Mouse (Mus musculus): ENCODE results near the gene Fam214a. TPM values are rescaled to one million over a fixed set of nuclear protein-coding genes. Genes with fewer than 3 reads are reported as not detected.

Fam214a gene
- polyA plus RNA-seq, 1 experiment: 18.3 TPM

DNA sequence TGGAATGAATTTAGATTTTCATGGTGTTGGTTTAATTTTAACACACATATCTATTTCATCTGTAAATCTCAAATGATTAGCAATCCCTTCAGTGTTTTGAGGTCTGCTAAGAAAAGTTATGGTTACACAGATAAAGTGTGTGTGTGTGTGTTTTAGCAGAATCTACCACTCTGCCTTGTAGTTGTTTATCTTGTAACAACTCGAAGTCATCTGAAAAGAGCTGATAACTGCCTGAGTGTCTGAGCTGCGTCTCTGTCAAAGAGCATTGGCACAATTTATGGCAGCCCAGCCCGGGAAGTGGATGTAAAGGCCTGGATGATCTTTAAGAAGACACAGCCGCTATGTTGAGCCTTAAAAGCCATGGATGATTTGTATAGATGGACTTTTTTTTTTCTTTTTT lies 13.5 kb downstream of the Fam214a start:
- Histone ChIP-seq H3K4me3 (ENCODE audit: insufficient read depth, low read length) (no peak overlapping the region), H3K27ac (ENCODE audit: insufficient read depth, low read length) (no peak overlapping the region), H3K4me1 (ENCODE audit: control insufficient read depth, insufficient read depth, low read length) (no peaks in the 10 kb centered on the region)
- TF ChIP-seq POLR2A (IDR thresholded peaks at IDR 0.05; ENCODE audit: low read depth, low read length) (no peak), CTCF (IDR thresholded peaks at IDR 0.05; ENCODE audit: borderline replicate concordance, insufficient read depth, low read length) (no peak)

DNA sequence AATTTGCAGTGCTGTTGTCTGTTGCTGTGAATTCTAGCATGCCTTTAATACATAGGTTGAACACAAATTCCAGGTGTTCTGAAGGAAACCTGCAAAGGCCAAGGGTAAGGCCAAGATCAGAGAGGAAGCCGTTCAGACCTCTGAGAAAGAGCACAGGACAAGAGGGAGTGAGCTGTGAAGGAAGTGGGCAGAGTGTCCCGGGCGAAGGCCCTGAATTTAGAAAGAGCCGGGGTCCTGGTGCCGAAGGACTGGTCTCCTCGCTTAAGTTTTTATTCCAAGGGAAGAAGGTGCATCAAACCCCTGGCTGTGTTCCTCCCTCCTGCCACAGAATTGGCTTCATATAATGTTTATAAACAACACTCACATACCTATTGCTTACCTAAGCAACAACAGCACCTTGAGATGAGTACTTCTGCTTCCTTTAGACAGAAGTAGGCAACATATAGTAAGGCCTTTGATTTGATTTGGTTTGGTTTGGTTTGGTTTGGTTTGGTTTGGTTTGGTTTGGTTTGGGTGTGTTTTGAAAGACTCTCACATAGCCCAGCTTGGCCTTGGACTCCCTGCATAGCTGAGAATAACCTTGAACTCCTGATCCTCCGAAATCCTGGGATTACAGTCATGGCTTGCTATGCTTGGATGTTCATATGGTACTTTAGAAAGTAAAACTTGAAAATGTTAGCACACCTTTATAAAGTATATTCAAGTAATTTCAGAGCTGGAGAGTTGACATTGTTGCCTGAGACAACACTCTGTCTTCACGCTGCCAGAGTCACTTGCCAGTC lies 16.2 kb downstream of the Fam214a start:
- Histone ChIP-seq H3K4me1 (ENCODE audit: control insufficient read depth, insufficient read depth, low read length) (no peaks in the 10 kb centered on the region), H3K27ac (ENCODE audit: insufficient read depth, low read length) (no peak overlapping the region), H3K4me3 (ENCODE audit: insufficient read depth, low read length) (no peak overlapping the region)
- no peak for TF ChIP-seq CTCF (IDR thresholded peaks at IDR 0.05; ENCODE audit: borderline replicate concordance, insufficient read depth, low read length)
- no peak for TF ChIP-seq POLR2A (IDR thresholded peaks at IDR 0.05; ENCODE audit: low read depth, low read length)

DNA sequence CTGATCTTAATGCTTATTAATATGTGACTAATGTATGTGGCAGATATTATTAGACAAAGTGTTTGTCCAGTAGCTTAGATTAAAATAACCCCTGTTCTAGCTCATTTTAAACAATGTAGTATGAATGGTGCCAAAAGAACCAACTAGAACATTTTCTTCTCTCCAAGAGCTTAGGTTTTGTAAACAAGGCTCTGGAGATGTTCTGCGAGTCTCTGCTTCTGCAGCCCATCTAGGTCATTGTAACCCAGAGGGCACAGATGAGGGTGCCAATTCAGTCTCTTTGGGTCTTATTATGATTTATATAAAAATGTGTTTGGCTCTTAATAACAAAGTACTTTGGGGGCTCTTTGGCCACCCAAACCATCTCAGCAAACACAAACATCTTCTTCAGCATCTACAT lies 17.9 kb downstream of the Fam214a start:
- peaks cover 7% of the 10 kb centered on the region; the same call in 1 of the 2 replicates for H3K4me1 ChIP-seq (ENCODE audit: control insufficient read depth, insufficient read depth, low read length)
- TF ChIP-seq CTCF (IDR thresholded peaks at IDR 0.05; ENCODE audit: borderline replicate concordance, insufficient read depth, low read length) (no peak), POLR2A (IDR thresholded peaks at IDR 0.05; ENCODE audit: low read depth, low read length) (no peak)
- no peak overlapping the region for H3K4me3 ChIP-seq (ENCODE audit: insufficient read depth, low read length)
- no peak overlapping the region for H3K27ac ChIP-seq (ENCODE audit: insufficient read depth, low read length)

DNA sequence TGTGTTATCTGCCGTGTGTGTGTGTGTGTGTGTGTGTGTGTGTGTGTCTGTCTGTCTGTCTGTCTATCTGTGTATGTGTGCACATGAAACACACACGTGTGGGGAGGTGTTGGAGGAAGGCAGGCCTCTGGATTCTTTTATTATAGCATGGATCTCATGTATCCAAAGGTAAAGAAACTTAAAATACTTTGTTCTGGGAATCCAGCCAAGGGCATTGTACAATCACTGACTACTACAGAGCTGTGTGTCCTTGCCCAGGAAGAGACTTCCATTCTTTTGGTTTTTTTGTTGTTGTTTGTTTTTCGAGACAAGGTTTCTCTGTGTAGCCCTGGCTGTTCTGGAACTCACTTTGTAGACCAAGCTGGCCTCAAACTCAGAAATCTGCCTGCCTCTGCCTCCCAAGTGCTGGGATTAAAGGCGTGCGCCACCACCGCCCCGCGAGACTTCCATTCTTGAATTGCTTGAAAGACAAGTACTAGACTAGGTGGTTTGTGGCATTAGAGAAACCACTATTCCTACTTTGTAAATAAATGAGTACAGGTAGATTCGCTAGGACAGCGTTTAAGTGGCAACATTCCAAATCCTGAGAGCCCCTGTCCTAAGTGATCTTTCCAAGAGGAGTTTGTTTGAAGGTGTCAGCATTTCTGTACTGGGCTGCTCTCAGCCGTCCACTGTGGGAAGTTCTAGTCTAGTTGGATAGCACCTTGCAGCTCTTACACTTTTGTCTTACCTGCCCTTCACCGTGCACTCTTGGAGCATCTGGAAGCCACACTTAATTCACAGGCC lies 18.7 kb downstream of the Fam214a start:
- no peak overlapping the region for H3K27ac ChIP-seq (ENCODE audit: insufficient read depth, low read length)
- no peak for TF ChIP-seq CTCF (IDR thresholded peaks at IDR 0.05; ENCODE audit: borderline replicate concordance, insufficient read depth, low read length)
- TF ChIP-seq POLR2A (IDR thresholded peaks at IDR 0.05; ENCODE audit: low read depth, low read length): no peak

DNA sequence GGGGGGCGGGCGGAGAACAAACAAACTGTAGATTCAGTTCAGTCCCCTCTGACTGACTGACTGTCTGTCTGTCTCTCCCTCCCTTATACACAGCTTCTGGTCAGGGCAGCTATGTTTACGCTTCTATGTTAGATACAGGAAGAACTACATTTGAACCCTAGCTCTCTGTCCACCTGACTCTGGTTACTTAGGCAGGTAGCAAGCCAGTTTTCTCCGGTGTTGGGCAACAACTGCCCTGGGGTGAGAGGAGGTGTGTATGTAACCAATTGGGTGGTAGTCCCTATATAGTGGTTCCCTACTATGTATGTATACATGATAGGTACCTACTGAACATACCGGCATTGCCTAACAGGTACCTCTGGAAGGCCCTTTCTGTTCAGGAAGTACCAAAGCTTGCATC lies 20.1 kb downstream of the Fam214a start:
- Histone ChIP-seq H3K4me1 (ENCODE audit: control insufficient read depth, insufficient read depth, low read length) (peaks cover 7% of the 10 kb centered on the region; the same call in 1 of the 2 replicates), H3K4me3 (ENCODE audit: insufficient read depth, low read length) (no peak overlapping the region), H3K27ac (ENCODE audit: insufficient read depth, low read length) (no peak overlapping the region)
- TF ChIP-seq CTCF (IDR thresholded peaks at IDR 0.05; ENCODE audit: borderline replicate concordance, insufficient read depth, low read length): no peak
- no peak for TF ChIP-seq POLR2A (IDR thresholded peaks at IDR 0.05; ENCODE audit: low read depth, low read length)

More for the DNA sequence above, 18.7 kb downstream of the Fam214a start:
- Histone ChIP-seq H3K4me1 (ENCODE audit: control insufficient read depth, insufficient read depth, low read length) (peaks cover 7% of the 10 kb centered on the region; the same call in 1 of the 2 replicates), H3K4me3 (ENCODE audit: insufficient read depth, low read length) (no peak overlapping the region)

DNA sequence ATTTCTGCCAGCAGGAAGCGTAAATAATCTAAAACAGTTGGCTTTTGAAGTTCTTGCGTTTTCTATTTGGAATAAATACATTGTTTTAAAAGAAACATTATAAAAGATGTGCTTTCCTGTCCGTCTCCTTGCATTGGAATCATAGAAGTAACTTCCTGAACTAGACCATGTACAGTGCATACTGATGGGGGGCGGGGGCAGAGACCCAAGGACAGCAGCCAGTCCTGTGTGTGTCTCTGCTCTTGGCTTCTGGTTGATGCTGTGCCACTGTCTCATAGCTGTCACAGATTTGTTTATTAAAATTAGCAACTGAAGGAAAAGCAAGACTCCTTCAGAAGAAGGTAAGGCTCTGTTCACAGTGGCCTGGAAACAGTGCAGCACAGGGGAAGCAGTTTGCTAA lies 20.5 kb downstream of the Fam214a start:
- no peak for TF ChIP-seq POLR2A (IDR thresholded peaks at IDR 0.05; ENCODE audit: low read depth, low read length)
- no peak for TF ChIP-seq CTCF (IDR thresholded peaks at IDR 0.05; ENCODE audit: borderline replicate concordance, insufficient read depth, low read length)
- Histone ChIP-seq H3K4me1 (ENCODE audit: control insufficient read depth, insufficient read depth, low read length) (peaks cover 7% of the 10 kb centered on the region; the same call in 1 of the 2 replicates), H3K4me3 (ENCODE audit: insufficient read depth, low read length) (no peak overlapping the region), H3K27ac (ENCODE audit: insufficient read depth, low read length) (no peak overlapping the region)

DNA sequence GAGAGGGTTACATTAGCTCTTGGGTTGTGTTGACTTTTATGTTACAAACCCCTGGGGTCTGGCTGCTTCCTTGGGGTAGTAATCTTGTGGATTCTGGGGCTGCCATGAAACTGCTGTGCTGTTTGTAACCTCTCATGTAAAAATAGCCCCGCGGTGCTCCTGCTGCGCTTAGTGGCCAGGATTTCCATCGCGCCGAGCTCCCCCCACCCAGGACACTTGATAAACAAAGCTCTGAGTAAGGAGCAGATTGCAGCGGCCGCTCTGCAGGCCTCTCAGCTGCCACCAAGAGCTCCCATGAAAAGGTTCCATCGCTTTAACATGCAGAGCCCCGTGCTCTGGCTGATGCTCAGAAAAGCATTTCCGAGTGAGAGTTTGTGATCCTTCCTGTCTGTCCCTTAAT lies 22.1 kb downstream of the Fam214a start:
- TF ChIP-seq POLR2A (IDR thresholded peaks at IDR 0.05; ENCODE audit: low read depth, low read length) (no peak), CTCF (IDR thresholded peaks at IDR 0.05; ENCODE audit: borderline replicate concordance, insufficient read depth, low read length) (no peak)
- Histone ChIP-seq H3K27ac (ENCODE audit: insufficient read depth, low read length) (peak overlapping the region; percentile 92; the same call in 1 of the 2 replicates), H3K4me3 (ENCODE audit: insufficient read depth, low read length) (no peak overlapping the region), H3K4me1 (ENCODE audit: control insufficient read depth, insufficient read depth, low read length) (peaks cover 7% of the 10 kb centered on the region; the same call in 1 of the 2 replicates)

DNA sequence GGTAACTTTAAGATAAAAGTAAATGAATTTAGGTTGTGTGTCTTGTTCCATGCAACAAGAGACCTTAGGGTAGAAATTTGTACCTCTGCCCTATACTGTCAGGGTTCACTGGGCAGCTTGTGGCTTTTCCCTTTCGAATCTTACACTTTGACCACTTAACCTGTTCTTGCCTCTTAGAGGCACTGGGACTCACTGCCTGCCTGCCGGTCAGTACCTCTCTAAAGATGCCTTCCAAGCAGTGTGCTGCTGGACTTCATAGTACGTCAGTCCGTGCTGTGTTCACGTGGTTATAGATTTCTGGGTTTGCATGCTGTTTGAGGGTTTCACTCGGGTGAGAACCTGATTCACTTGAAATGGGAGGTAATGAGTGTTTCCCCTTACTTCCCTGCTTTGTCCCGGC lies 22.7 kb downstream of the Fam214a start:
- H3K4me1 ChIP-seq (ENCODE audit: control insufficient read depth, insufficient read depth, low read length): peaks cover 7% of the 10 kb centered on the region; the same call in 1 of the 2 replicates
- H3K27ac ChIP-seq (ENCODE audit: insufficient read depth, low read length): peak overlapping the region; percentile 92
- H3K4me3 ChIP-seq (ENCODE audit: insufficient read depth, low read length): peak overlapping the region; percentile 18
- TF ChIP-seq POLR2A (IDR thresholded peaks at IDR 0.05; ENCODE audit: low read depth, low read length) (no peak), CTCF (IDR thresholded peaks at IDR 0.05; ENCODE audit: borderline replicate concordance, insufficient read depth, low read length) (no peak)

DNA sequence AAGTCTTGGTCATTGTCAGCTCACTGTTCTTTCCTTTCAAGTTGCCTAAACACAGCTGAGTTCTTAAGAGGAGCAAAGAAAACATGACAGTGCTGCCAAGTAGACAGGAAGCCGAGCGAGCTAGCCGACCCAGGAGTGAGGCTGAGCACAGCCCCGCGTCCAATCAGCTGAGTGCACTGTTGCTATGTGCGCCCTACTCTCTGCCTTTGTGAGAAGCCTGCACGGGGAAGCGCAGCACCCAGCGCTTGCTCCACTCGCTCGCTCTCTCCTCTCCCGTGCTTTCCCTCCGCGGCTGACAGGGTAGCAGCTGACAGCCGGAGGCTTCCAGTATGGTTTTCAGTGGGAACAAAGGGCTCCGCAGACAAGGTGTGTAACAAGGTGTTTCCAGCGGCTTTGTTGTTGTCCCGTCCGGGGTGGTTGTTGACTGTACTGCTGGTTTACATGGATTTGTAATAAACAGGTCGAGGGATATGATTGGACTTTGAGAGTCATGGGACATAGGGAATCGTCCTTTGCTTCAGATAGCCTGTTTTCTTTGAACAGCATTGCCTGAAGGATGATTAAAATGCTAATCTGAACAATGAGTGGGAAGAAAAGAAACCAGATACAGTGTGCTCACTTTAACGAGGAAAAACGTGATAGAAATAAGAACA lies 23.4 kb downstream of the Fam214a start:
- TF ChIP-seq CTCF (IDR thresholded peaks at IDR 0.05; ENCODE audit: borderline replicate concordance, insufficient read depth, low read length): no peak
- peak; percentile 65 for TF ChIP-seq POLR2A (IDR thresholded peaks at IDR 0.05; ENCODE audit: low read depth, low read length)
- H3K4me1 ChIP-seq (ENCODE audit: control insufficient read depth, insufficient read depth, low read length): peaks cover 7% of the 10 kb centered on the region; the same call in 1 of the 2 replicates
- peak overlapping the region; percentile 76 for H3K4me3 ChIP-seq (ENCODE audit: insufficient read depth, low read length)
- H3K27ac ChIP-seq (ENCODE audit: insufficient read depth, low read length): peak overlapping the region; percentile 92

Data from embryonic fibroblast, embryonic 13.5 days (primary cell).